Mouse (Mus musculus) liver, embryonic 14.5 days (tissue): Measurements from ENCODE around the gene Gpn3.

Source experiments
- CTCF ChIP-seq: IDR thresholded peaks from 2 replicates; pipeline ENCODE4 v1.5.1; 2016; ENCODE audit warnings: antibody characterized with exemption, low read depth, control low read depth
- EP300 ChIP-seq: IDR thresholded peaks from 2 replicates; pipeline ENCODE4 v1.6.1; 2016; ENCODE audit warnings: antibody characterized with exemption, low read depth

DNA sequence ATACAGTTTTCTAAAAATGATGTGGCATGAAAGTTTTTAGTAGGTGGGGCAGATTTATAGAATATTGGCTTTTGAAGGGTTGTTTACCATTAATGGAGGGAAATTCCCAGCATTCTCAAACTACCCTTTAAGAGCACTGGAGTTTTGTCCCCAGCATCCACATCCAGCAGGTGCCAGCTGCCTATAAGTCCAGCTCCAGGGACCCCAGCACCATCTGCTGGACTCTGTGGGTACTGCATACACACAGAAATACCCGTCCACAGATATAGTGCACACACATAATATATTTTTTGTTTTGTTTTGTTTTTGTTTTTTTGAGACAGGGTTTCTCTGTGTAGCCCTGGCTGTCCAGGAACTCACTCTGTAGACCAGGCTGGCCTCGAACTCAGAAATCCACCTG, 22.2 kb downstream of the Gpn3 start:
- TF ChIP-seq CTCF (peak; percentile 90), EP300 (no peak)
